Mouse (Mus musculus): Measurements from ENCODE around the gene Golph3. TPM values are rescaled to one million over a fixed set of nuclear protein-coding genes. Genes with fewer than 3 reads are reported as not detected.
A peak's percentile ranks its signal among the peaks of the same experiment; 100 is the strongest.

Golph3 gene
- polyA plus RNA-seq, 2 experiments = 99.9 to 112 TPM

DNA sequence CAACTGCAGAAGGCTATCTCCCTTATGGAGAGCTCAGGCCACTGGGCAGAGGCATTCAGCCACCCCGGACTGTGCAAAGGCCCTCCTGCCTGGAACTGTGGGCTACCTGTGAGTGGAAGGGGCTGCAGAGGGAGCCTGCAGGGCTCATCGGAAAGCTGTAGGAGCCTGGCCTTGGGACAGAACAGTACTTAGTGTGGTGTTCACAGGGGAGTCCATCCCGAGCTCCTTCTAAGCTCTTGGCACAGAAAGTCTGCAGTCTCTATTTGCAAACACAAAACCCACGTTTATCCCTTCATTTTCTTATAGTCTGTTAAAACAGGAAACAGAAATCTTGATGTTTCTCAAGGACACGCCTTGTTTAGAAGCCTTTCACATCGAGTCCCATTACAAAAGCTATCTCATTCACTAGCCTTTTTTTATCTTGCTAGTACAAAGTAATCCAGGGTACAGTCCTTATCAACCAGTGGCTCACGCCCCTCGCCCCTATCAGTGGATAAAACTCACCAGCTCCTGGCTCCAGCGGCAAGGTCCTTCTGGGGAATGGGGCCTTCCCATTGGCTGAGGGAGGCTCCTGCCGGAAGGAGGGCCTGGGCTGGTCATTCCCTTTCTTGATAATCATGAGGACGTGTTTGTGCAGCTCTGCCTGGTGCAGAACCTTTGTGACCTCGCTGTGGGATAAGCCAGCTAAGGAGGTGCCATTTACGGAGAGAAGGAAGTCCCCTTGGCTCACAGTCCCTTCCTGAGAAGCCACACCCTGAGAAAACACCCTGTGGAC lies 46.2 kb downstream of the Golph3 start:
- H3K27ac ChIP-seq (replicated peaks; ENCODE audit: low read depth, low read length) = no peak overlapping the region
- H3K27me3 ChIP-seq (ENCODE audit: control insufficient read depth, insufficient read depth, low read length) = no peaks in the 10 kb centered on the region
- no peak for TF ChIP-seq POLR2A (IDR thresholded peaks at IDR 0.05; ENCODE audit: borderline replicate concordance, extremely low read depth, insufficient read depth, insufficient read length)
- ATAC-seq (ENCODE audit: low FRiP score, low read depth) = no peak
- no peaks in the 10 kb centered on the region for H3K9me3 ChIP-seq (ENCODE audit: control insufficient read depth, low read length)
- no peak overlapping the region for H3K4me3 ChIP-seq (replicated peaks; ENCODE audit: low read length)
- H3K4me2 ChIP-seq (replicated peaks; ENCODE audit: low read depth, low read length, severe bottlenecking) = no peak overlapping the region
- peaks cover 26% of the 10 kb centered on the region for H3K36me3 ChIP-seq (ENCODE audit: control insufficient read depth, insufficient read depth, low read length)
- 65% methylated on average over 13 of the region's 13 CpGs for WGBS
- H3K9ac ChIP-seq (ENCODE audit: low read depth, low read length, severe bottlenecking) = no peak overlapping the region
- H3K4me1 ChIP-seq (ENCODE audit: control insufficient read depth, insufficient read depth, low read length) = 0 out of 2 replicates have a peak, but pooled peaks cover 3% of the 10 kb centered on the region
- DNase-seq (ENCODE audit: low spot score) = no peak

DNA sequence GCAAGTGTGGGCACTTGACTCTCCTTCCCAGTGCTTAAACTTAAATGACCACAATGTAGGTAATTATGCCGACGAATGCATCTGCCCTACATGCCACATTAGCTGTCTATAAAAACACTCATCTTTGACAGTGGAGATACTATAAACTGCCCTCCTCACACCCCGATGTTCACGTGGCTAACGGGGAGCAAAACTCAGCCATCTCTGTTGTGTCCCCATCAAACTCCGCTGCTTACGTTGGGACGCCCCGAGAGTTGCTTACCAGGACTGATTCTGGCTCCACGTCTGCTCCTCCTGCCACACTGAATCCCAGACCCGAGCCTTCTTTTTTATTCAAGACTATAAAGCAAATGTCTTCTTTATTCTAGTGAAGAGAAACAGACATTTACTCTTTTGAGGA lies 47.1 kb downstream of the Golph3 start:
- Histone ChIP-seq H3K9ac (ENCODE audit: low read depth, low read length, severe bottlenecking) (no peak overlapping the region), H3K4me2 (replicated peaks; ENCODE audit: low read depth, low read length, severe bottlenecking) (no peak overlapping the region), H3K9me3 (ENCODE audit: control insufficient read depth, low read length) (no peaks in the 10 kb centered on the region), H3K4me3 (replicated peaks; ENCODE audit: low read length) (no peak overlapping the region), H3K36me3 (ENCODE audit: control insufficient read depth, insufficient read depth, low read length) (peaks cover 26% of the 10 kb centered on the region), H3K27ac (replicated peaks; ENCODE audit: low read depth, low read length) (no peak overlapping the region), H3K27me3 (ENCODE audit: control insufficient read depth, insufficient read depth, low read length) (no peaks in the 10 kb centered on the region), H3K4me1 (ENCODE audit: control insufficient read depth, insufficient read depth, low read length) (0 out of 2 replicates have a peak, but pooled peaks cover 3% of the 10 kb centered on the region)
- no peak for TF ChIP-seq POLR2A (IDR thresholded peaks at IDR 0.05; ENCODE audit: borderline replicate concordance, extremely low read depth, insufficient read depth, insufficient read length)
- WGBS = 82% methylated on average over 11 of the region's 11 CpGs
- ATAC-seq (ENCODE audit: low FRiP score, low read depth) (no peak), DNase-seq (ENCODE audit: low spot score) (no peak)

DNA sequence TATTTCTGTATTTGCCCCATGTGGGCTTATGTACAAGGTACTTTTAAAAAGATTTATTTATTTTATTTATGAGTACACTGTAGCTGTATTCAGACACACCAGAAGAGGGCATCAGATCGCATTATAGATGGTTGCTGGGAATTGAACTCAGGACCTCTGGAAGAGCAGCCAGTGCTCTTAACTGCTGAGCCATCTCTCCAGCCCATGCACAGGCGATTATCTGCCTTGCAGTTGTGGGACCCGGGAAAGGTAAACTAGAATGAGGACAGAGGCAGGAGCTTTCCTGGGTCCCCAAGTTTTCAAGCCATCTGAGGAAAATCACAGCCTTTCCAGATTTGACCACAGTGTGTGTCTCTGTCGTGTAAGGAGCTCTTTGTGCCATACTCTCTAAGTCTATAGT lies 47.6 kb downstream of the Golph3 start:
- peaks cover 24% of the 10 kb centered on the region for H3K36me3 ChIP-seq (ENCODE audit: control insufficient read depth, insufficient read depth, low read length)
- no peak for ATAC-seq (ENCODE audit: low FRiP score, low read depth)
- H3K4me2 ChIP-seq (replicated peaks; ENCODE audit: low read depth, low read length, severe bottlenecking) = no peak overlapping the region
- TF ChIP-seq POLR2A (IDR thresholded peaks at IDR 0.05; ENCODE audit: borderline replicate concordance, extremely low read depth, insufficient read depth, insufficient read length) = no peak
- no peak overlapping the region for H3K9ac ChIP-seq (ENCODE audit: low read depth, low read length, severe bottlenecking)
- no peak overlapping the region for H3K4me3 ChIP-seq (replicated peaks; ENCODE audit: low read length)
- no peak for DNase-seq (ENCODE audit: low spot score)
- 0 out of 2 replicates have a peak, but pooled peaks cover 3% of the 10 kb centered on the region for H3K4me1 ChIP-seq (ENCODE audit: control insufficient read depth, insufficient read depth, low read length)
- no peak overlapping the region for H3K27ac ChIP-seq (replicated peaks; ENCODE audit: low read depth, low read length)
- WGBS = 79% methylated on average over 4 of the region's 4 CpGs
- no peaks in the 10 kb centered on the region for H3K27me3 ChIP-seq (ENCODE audit: control insufficient read depth, insufficient read depth, low read length)
- no peaks in the 10 kb centered on the region for H3K9me3 ChIP-seq (ENCODE audit: control insufficient read depth, low read length)

DNA sequence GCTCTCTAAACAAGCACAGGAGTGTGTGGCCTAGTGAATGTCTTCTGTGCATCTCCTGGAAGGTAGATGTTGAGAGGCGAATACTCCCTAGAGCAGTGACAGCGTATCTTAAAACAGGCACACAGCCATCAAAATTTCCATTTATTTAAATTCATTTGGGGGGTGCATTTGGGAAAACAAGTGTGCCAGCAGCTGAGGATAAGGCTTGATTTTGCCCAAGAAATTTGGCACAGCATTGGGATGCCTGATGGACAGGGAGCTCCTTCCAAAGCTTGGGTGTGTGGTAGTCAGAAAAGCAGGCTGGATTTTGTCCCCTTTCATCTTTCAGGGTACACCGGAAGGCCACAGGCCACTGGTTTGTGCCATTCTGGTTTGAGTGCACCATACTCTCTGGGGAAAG lies 48.8 kb downstream of the Golph3 start:
- Histone ChIP-seq H3K9ac (ENCODE audit: low read depth, low read length, severe bottlenecking) (no peak overlapping the region), H3K27me3 (ENCODE audit: control insufficient read depth, insufficient read depth, low read length) (no peaks in the 10 kb centered on the region), H3K4me2 (replicated peaks; ENCODE audit: low read depth, low read length, severe bottlenecking) (no peak overlapping the region), H3K4me3 (replicated peaks; ENCODE audit: low read length) (no peak overlapping the region), H3K9me3 (ENCODE audit: control insufficient read depth, low read length) (no peaks in the 10 kb centered on the region), H3K36me3 (ENCODE audit: control insufficient read depth, insufficient read depth, low read length) (peaks cover 26% of the 10 kb centered on the region), H3K27ac (replicated peaks; ENCODE audit: low read depth, low read length) (no peak overlapping the region), H3K4me1 (ENCODE audit: control insufficient read depth, insufficient read depth, low read length) (0 out of 2 replicates have a peak, but pooled peaks cover 3% of the 10 kb centered on the region)
- ATAC-seq (ENCODE audit: low FRiP score, low read depth) (no peak), DNase-seq (ENCODE audit: low spot score) (no peak)
- no peak for TF ChIP-seq POLR2A (IDR thresholded peaks at IDR 0.05; ENCODE audit: borderline replicate concordance, extremely low read depth, insufficient read depth, insufficient read length)
- WGBS = 94% methylated on average over 3 of the region's 3 CpGs

DNA sequence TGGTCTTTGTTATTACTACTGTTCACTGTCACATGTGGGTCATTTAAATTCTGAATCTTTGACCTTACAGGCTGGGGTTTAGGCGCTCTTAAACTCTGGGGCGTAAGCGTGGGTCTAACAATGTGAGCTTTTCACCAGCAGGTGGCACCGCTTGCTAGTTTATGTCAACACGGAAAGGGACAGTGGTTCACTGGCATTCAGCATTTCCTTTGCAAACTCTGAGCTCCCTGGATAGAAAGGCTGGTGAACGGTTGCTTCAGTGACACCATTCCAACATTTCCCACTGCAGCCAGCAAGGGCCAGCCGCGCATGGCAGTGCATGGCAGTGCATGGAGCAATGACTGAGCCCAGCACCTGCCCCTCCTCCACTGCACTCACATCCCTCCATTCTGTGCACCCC lies 49.9 kb downstream of the Golph3 start:
- Histone ChIP-seq H3K9me3 (ENCODE audit: control insufficient read depth, low read length) (no peaks in the 10 kb centered on the region), H3K36me3 (ENCODE audit: control insufficient read depth, insufficient read depth, low read length) (peaks cover 21% of the 10 kb centered on the region), H3K4me3 (replicated peaks; ENCODE audit: low read length) (no peak overlapping the region), H3K27ac (replicated peaks; ENCODE audit: low read depth, low read length) (no peak overlapping the region), H3K4me1 (ENCODE audit: control insufficient read depth, insufficient read depth, low read length) (peaks cover 9% of the 10 kb centered on the region), H3K9ac (ENCODE audit: low read depth, low read length, severe bottlenecking) (no peak overlapping the region), H3K27me3 (ENCODE audit: control insufficient read depth, insufficient read depth, low read length) (no peaks in the 10 kb centered on the region), H3K4me2 (replicated peaks; ENCODE audit: low read depth, low read length, severe bottlenecking) (no peak overlapping the region)
- no peak for TF ChIP-seq POLR2A (IDR thresholded peaks at IDR 0.05; ENCODE audit: borderline replicate concordance, extremely low read depth, insufficient read depth, insufficient read length)
- DNase-seq (ENCODE audit: low spot score) (peak; percentile 70), ATAC-seq (ENCODE audit: low FRiP score, low read depth) (peak; percentile 60; the same call in 1 of the 2 replicates)
- 7% methylated on average over 8 of the region's 8 CpGs for WGBS
